Mouse (Mus musculus) brain, adult 2 months (tissue): ENCODE results near the gene Hist1h2bb.
"Not testable (repeated sequence)": the region's sequence is repeated elsewhere in the genome, so short reads cannot be mapped to it uniquely, and the experiment has no call there.

Source experiments
- DNase-seq: peaks from one replicate; pipeline ENCODE4 v3.0.0; 2011; ENCODE audit warnings: low read depth, low spot score

The Hist1h2bb gene

DNA sequence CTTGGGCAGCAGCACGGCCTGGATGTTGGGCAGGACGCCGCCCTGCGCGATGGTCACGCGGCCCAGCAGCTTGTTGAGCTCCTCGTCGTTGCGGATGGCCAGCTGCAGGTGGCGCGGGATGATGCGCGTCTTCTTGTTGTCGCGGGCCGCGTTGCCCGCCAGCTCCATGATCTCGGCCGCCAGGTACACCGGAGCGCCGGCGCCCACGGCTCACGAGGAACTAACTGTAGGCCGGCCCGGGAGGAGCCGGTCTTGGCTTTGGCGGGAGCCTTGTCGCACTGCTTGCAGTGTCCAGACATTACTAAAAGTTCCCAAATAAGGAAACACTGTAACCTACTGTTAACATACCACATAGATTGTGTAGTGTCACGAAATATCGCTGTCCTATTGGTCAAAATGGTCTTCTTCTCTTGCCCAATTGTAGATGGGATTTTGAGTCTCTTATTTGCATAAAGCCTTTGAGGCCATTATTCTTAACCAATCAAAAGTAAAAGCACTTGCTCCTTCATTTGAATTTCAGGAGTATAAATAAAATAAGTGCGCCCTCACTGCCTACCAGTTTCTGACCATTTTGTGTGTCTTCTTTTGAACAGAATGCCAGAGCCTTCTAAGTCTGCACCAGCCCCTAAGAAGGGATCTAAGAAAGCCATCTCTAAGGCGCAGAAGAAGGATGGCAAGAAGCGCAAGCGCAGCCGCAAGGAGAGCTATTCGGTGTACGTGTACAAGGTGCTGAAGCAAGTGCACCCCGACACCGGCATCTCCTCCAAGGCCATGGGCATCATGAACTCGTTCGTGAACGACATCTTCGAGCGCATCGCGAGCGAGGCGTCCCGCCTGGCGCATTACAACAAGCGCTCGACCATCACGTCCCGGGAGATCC, at the start of gene Hist1h2bb:
Gene Hist1h2bb, plus strand, starts transcription at position 534 of the 880 bp plus-strand sequence.
- DNase-seq, result peak; percentile 98

DNA sequence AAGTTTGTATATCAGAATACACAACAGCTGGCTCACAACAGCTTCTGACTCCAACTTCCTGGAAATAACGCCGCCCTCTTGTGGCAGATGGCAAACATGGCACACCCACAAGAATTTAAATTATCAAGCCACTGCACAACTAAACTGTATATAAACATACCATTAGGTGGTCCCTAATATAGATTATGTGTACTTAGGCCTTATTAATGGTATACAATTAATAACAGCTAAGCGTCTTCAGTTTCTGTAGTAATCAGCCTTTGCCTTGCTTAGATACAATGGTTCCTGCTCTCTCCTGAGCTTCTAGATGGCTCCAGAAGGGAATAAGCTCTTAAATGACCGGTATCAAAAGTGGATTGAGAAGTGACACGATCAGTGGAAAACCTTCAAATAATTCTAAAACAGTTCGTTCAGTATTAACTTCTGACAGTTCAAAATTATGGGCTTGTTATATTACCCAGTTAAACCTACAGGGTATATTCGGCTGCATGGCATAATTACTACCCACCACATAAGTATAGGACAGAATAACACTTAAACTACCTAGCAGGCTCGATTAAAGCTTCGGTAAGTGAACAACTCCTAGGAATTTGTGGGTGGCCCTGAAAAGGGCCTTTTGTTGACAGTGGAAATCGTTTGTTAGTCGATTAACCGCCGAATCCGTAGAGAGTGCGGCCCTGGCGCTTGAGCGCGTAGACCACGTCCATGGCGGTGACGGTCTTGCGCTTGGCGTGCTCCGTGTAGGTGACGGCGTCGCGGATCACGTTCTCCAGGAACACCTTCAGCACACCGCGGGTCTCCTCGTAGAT, 48.8 kb upstream of the Hist1h2bb start:
- DNase-seq, result peak; percentile 82

DNA sequence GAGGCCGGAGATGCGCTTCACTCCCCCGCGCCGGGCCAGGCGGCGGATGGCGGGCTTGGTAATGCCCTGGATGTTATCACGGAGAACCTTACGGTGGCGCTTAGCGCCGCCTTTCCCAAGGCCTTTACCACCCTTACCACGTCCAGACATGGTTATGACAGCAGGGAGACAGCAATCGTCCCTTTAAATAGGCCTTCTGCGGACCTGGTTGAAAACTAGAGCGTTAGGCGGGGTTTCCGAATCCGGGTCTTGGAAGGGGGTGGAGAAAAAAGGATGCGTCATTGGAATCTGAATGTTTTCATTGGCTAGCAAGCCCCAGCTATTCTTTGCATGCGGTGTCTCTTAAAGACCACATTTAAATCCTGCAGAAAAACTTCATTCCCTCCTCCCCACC, 48.2 kb upstream of the Hist1h2bb start, which contains the start of gene Hist1h4c:
Gene Hist1h4c, minus strand, starts transcription at position 155 of the 394 bp plus-strand sequence.
- peak; percentile 100 for DNase-seq

DNA sequence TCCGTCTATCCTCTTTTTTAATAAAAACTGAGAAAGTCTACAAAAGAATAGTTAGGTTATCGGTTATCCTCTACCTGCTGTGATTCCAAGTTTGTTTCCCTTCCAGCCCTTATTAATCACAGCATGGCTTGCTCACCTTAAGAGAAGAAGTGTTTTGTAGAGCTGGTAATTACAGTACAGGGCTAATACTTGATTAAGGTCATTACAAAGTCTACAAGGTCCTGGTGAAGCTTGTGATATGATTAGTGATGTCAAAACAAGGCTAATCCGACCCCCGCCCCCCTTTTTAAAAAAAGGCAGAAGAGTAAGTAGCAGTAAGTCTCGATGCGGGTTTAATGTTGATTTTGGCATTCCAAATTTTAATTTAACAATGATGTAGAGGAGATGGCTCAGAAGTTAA, 47.5 kb upstream of the Hist1h2bb start:
- no peak for DNase-seq

DNA sequence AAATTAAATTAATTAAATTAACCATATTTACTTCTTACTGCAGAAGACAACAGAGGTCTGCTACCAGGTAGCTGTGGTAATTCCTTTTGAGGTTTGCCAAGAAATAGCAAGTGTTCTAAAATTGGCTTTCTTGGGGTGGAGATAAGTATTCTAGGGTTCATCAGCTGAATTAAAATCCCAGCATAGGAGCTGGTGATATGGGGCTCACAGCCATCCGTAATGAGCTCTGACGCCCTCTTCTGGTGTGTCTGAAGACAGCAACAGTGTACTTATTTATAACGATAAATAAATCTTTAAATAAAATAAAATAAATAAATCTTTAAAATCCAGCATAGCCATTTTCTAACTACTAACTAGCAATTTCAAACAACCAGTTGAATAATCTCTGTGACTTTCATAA, 46.8 kb upstream of the Hist1h2bb start:
- DNase-seq, result no peak

DNA sequence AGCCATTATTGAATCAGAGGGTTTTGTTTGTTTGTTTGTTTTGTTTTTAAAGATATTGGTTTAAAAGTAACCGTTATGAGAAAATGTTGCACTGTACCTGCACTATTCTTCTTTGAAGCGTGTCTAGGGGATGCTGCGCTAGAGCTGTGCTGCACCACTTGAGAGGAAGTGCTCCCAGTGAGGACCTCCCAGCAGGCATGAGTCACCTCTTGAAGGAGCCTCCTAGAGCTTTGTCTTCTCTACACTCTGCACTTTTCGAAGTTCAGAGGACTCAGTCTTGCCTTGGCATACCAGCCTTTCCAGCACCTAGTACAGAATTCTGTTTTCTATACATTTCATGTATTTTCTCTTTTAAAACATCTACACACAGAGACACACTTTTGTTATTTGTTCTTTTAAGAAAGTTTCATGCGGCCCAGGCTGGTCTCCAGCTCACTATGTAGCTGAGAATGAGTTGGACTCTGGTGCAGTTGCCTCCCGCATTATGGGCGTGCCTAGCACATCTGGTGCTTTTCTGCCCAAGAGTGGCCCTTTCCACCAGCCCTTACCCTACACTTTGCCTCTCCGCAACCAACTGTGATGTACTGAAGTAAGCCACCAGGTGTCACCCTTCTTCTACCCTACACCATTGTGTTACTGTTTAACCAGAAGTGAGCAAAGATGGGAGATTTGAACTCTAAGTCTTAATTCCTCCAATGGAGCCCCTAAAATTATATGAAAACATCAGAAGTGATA, 45.6 kb upstream of the Hist1h2bb start:
- DNase-seq, result peak; percentile 86

DNA sequence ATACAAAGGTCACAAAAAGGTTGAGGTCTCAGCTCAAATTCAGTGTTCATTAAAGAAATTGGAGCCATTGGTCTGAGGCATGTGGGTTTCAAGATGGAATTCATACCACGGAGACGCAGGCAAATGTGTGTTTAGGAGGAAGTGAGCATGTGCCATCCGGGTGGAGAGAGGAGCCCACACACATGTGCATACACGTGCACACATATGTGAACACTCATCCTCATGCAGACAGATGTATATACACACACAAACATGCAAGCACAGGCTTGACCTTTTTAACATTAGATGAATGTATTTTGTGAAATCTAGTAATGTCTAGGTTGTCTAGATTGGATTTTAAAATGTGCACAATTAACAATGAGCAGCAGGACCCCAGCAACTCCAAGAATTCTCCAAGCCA, 44.3 kb upstream of the Hist1h2bb start:
- no peak for DNase-seq

DNA sequence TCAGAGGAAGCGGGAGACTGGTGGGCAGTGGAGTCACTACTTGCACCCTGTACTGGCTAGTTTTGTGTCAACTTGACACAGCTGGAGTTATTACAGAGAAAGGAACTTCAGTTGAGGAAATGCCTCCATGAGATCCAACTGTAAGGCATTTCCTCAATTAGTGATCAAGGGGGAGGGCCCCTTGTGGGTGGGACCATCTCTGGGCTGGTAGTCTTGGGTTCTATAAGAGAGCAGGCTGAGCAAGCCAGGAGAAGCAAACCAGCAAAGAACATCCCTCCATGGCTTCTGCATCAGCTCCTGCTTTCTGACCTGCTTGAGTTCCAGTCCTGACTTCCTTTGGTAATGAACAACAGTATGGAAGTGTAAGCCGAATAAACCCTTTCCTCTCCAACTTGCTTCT, 43.7 kb upstream of the Hist1h2bb start:
- not testable (repeated sequence) for DNase-seq

DNA sequence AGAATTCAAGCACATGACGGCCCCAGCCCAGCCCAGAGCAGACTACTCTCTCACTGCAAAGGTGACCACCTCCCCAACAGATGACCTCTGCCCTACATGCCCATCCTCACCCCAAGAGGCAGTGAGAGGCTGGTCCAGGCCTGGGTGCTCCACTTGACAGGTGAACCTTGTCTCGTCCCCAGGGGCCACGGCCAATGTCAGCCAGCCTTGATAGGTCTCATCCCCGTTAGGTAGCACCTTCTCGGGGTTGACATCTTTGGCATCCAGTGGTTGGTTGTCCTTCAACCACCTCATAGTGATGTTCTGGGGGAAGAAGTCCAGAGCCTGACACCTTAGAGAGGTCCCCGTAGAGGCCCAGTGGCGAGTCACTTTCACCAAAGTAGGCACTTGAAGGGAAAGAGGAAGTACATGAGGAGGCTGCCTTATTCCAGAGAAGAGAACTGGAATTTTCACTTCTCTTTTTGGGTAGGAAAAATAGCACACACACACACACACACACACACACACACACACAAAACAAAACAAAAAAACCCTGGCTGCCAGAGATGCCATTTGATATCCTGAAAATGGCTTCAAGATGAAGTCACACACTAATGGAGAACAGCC, 40.7 kb upstream of the Hist1h2bb start:
- no peak for DNase-seq

DNA sequence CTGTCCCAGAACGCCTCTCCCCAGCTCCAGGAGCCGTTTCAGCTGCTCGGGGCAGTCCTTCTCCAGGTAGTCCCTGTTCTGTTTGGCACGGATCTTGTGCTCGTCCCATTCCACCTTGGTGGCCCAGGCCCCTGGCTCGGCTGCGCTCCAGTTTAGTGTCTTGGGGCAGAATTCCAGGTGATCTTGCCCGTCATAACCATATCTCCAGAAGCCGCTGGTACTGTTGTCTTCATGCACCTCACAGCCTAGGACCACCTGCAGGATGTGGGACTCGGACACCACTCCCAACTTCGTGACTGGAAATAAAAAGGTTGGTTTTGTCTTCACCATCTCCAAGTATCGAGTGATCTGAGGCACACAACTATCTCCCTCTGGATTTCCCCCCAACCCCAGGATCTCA, 39.8 kb upstream of the Hist1h2bb start:
- DNase-seq, result no peak

DNA sequence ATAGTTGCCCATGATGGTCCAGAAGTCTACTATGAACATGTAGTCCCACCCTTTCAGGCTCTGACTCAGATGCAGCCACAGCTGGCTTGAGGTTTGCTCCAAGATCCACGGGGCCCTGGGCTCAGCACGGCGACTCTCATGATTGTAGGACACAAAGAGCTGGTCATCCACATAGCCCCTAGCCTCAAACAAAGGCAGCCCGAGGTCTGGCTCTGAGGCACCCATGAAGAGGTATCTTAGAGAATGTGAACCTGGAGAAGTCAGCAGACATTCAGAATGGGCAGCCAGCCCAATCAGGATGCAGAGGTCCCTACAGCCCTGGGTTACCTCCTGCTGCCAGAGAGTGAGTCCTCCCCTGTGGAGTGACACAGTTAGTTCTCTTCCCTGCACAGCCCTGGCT, 38.5 kb upstream of the Hist1h2bb start:
- no peak for DNase-seq

DNA sequence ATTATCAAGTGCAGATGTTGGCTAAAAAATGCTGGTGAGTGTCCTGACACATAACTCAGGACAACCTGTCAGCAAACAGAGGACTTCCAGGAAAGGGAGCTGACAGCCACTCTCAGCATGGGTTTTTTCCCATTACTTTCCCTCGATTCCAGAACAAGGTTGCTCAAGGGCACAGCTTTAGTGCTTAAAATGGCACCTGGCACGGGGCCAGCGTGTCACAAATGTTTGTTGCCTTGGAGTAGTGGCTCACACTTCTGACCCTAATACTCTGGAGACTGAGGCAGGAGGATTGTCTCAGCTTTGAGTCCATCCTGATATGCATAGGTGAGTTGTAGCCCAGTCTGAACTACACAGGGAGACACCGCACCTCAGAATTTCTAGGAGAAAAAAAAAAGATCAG, 37.9 kb upstream of the Hist1h2bb start:
- no peak for DNase-seq

DNA sequence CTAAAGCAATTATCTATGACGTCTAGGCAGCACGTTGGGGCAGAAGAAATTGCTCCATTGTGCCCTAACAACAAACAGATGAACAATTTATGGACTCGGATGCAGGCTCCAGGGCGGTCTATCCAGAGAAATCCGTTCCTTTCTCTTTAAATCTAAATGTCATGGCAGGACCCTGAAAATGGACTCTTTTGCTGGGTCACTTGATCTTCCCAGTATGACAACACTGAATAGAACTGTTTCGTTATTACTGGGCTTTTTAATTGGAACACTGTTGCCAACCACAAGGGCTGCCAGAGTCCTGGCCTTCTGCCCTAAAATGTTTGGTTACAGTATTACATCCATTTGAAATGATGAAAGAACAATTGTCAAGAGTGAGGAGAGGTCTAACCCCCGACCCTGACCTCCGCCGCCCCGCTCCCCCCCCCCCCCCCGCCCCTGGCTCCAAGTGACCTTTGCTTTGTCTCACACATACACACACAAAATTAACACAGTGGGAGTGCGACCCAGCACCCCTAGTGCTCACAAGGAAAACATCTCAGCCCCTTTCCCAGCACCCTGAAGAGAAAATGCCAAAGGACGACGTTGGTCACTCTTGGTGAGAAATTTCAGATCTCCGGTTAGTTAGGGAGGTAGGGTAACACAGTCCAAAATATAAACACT, 36.7 kb upstream of the Hist1h2bb start:
- DNase-seq, result no peak

DNA sequence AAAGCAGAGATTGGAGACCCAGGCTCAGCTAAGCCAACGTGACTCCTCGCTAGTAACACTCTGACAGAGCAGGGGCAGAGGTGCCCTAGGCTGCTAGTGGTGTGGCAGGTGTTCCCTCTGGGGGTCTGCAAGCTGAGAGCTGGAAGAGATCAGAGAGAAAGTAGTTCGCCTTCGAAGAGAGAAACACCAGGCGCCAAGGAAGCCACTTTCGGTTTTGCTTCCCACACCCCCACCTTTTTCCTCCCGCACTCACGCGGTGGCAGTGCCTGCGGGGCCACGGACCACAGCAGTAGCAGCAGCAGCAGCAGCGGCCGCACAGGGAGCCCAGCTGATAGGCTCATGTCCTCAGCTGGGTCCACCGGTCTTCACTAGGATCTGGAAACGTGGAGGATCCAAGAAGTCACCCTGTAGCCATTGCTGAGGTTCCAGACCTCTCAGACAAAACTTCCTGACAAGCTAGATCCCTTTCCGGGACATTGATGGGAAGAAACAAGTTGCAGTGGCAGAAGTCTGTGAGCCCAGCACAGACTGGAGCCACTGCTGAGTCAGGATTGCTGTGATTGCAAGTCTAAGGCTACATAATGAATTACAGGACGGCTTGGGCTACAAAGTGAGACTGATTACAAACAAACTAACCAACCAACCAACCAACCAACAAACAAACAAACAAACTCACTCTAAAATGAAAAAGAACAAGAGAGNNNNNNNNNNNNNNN, 36.0 kb upstream of the Hist1h2bb start, which contains the start of gene Hfe:
Gene Hfe, minus strand, starts transcription at position 481 of the 716 bp plus-strand sequence.
- DNase-seq, result peak; percentile 57

DNA sequence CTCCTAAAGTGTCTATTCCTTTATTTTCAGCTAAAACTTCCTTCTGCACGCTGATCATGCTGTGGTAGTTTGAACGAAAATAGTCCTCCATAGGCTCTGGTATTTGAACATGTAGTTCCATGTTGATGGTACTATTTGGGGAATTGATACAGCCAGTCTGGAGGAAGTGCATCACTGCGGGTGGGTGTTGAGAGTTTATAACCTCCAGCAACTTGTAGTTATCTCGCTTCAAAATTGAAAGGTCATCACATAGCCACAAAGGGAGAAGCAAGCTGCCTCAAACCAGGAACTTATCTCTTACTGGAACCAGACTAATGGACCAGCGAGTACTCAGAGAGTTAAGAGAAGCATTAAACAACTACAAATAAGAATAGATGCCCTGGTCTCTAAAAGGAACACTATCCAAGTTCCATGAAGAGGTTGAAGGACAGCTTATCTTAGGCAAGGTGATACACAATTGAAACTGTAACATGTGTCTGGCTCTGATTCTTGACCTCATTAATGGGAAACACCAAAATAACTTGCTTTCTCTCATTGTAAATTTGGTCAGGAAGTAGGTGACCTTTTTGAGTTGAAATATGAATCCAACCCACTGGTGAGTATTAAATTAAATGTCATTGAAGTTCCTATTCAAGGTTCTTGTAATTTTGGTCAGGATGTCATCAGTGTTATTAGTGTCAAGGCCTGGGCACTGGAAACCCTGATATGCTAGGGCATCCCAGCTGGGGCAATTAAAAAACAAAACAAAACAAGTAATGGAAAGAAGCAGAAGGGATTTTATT, 30.1 kb upstream of the Hist1h2bb start:
- no peak for DNase-seq

DNA sequence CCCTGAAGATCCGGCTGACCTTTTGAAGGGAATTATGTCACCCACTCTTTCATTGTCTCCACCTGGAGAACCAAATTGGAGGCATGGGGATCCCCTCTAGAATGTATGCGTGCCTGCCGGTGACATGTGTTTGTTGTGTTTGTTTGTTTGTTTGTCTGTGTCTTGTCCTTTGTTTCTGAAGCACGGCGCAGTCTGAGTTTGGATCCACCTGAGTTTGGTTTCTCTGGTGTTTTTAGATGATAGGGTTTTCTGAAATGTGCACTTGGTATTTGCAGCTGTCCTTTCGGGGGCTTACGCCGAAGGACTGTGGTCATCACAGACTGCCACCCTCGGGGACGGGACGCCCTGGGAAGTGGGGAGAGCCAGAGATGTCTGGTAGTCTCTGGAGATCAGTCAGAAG, 29.4 kb upstream of the Hist1h2bb start:
- no peak for DNase-seq

DNA sequence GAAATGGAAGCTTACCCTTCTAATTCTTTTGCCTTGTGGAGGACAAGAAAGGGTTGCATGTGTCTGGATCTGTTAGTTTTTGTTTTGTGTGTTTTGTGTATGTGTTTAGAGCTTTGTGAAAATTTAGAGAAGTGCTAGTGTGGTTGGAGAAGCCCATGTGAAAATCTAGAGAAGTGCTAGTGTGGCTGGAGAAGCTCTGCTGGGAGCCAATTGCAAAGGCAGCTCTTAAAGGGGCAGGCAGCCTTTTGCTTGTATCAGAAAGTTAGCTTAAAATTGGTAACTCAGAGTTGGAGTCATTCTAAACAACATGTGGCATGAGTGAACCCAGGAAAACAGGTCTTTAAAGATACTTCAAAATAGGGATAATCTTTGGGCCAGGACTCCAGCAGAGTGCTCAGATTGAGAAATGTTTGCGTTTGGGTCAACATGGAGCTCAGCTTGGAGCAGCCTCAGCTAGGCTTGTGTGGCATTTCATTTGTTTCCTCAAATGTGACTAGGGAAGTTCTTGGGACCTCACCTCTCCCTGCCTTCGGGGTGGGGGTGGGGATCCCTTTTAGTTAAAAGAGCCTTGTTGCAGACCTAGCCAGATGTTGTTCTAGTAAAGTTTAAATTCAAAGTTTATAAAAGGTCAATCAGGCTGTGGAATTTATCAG, 28.8 kb upstream of the Hist1h2bb start:
- DNase-seq, result not testable (repeated sequence)

DNA sequence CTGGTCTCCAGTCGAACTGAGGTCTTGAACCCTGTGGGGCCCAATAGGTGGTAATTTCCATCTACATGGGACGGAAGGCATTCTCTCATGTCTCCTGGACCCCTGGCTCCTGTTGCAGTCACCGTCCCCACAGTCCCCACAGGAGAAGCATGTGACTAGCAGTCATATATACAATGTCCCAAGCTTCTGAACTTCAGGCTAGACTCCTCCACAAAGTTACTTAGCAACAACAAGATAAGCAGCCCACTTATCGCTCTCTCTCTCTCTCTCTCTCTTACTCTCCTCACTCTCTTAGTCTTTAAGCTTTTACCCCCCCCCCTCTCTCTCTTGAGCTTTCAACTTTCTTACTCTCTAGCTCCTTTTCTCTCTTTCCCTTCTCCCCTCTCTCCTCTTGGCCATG, 22.3 kb upstream of the Hist1h2bb start:
- no peak for DNase-seq

DNA sequence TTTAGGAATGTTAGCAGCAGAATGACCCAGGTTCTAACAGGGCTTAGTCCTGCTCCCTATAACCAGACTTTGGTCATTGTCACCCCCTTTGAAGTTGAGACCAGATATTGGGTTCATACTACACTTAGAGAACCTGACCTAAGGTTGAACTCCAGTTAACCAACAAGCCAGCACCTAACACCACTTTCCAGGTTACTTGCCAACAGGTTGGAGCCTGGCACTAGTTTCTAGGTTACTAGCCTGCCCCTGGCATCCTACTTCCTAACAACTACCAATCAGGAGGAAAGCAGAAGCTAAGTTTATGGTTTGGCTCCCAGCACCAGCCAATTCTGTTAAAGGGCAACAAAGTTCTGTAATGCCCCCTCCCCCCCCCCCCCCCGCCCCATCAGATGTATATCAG, 21.3 kb upstream of the Hist1h2bb start:
- no peak for DNase-seq
